Mouse (Mus musculus): ENCODE data around the gene Prcd. TPM values are rescaled to one million over a fixed set of nuclear protein-coding genes. Genes with fewer than 3 reads are reported as not detected.
A peak's percentile ranks its signal among the peaks of the same experiment; 100 is the strongest.

Gene Prcd
- total RNA-seq, 2 experiments from 2014 or later: 0.97 to 1.8 TPM

DNA sequence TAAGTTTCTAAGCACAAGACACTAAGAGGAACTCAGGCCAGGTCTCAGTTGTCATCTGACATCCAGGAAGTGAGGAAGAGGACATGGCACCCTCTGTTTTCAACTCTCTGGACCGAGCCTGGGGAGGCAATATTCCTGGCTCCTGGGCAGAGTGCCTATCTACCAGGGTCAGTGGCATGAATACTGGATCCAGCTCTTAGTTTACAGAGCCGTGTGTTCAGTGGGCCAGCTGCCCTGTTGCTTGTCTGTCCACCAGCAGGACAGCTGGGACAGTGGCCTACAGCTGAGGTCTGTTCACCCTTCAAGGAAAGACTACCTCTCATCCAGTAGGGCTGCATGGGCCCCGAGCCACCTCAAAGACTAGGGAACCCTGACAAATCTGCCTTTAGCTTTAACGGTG lies 27.8 kb downstream of the Prcd start:
- peak in 1 of 2 experiments; percentile 45 for DNase-seq
- intact Hi-C loops (cut with DNase I): no loop called here

DNA sequence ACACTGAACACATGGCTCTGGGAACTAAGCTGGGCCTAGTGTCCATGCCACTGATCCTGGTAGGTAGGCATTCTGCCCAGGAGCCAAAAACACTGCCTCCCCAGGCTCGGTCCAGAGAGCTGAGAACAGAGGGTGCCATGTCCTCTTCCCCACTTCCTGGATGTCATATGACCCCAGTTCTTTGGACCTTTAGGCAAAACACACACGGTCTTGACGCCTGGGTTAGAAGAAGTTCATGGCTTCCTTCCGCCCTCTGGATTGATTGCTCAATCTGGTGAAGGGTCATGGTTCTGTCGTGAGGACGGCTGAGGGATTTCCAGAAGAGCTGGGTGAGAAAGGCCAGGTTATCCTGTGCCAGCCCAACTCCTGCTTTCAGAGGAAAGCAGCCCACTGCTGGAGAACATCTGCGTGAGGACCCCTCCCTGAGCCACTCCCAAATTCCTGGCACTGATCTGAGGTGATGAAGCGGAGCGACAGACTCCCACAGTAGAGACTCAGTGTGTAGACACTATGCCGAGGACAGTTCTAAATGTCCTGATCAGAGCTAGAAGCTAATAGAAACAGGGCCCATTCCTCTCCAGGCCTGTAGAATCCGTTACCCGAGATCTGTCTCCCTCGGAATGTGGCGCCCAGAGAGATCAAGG lies 29.3 kb downstream of the Prcd start:
- intact Hi-C loops (cut with DNase I): no loop called here
- no peak for DNase-seq

DNA sequence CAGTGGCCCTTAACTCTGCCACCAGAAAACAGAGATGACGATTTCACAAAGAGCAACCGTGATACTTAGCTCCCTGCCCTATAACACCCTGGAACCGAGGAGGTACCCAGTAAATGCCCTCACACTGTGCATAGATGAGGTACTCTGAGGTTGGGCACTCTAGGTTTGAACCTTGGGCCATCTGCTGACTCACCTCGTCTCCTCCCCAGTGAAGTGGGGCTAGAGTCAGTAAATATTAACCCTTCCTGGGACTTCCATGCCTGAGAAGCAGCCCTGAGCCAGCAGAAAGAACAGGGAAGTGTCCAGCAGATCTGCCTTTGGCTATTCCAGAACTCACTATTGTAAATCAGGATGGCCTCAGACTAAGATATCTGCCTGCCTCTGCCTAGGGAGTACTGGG lies 30.4 kb downstream of the Prcd start:
- DNase-seq: no peak
- intact Hi-C loops (cut with DNase I): no loop called here

DNA sequence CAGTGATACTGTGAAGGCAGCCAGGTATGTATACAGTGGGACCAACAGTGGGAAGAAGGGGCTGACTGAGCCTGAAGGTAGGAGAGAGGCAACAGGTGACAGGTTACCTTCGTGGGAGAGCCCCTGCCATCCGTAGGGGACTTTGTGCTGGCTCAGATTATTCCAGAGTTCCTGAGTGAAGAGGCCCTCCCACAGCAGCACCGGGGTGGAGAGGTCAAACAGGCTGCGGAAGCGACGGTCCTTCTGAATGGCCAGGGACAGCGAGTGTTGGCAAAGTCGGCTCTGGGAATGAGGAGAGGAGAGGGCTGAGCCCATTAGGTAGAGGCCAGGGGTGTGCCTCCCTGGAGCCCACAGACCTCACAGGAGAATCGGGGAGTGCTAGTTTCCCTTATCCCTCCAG lies 32.4 kb downstream of the Prcd start:
- intact Hi-C loops (cut with DNase I): no loop called here
- no peak for DNase-seq

DNA sequence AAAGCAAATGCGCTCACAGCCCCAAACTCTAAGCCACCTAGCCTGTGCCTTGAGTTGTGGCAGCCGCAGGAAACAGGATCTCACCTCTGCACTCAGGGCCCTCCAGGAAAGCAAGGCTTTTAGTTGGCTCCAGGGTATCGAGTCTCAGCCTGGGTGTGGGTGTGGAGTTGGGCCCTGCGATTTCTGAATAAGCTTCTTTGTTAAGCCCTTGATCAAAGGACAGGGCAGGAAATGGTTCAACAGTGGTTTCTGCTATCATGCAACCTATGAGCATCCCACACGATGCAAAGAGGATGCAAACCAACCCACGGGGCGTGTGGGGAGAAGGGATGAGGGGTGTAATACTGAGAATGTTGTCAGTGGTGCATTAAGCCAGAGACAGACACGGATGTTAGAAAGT lies 34.6 kb downstream of the Prcd start:
- DNase-seq: no peak
- intact Hi-C loops (cut with DNase I): no loop called here

DNA sequence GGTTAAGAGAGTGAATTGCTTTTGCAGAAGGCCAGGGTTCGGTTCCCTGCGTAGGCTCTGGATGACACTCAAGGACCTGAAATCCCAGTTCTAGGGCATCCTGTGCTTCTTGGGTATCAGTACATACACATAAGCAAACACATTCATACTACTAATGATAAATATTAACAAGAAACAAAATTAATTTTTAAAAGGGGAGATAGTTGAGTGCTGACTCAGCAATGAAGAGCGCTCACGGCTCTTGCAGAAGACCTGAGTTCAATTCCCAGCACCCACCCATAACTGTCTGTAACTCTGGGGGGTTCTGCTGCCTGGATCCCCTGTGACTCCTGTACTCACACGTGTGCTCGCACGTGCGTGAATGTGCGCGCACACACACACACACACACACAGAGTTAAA lies 36.3 kb downstream of the Prcd start:
- no peak for DNase-seq
- intact Hi-C loops (cut with DNase I): loop anchor here (5.0 kb wide), 1 partner anchor 118 kb away; no protein-coding TSS in a partner anchor

DNA sequence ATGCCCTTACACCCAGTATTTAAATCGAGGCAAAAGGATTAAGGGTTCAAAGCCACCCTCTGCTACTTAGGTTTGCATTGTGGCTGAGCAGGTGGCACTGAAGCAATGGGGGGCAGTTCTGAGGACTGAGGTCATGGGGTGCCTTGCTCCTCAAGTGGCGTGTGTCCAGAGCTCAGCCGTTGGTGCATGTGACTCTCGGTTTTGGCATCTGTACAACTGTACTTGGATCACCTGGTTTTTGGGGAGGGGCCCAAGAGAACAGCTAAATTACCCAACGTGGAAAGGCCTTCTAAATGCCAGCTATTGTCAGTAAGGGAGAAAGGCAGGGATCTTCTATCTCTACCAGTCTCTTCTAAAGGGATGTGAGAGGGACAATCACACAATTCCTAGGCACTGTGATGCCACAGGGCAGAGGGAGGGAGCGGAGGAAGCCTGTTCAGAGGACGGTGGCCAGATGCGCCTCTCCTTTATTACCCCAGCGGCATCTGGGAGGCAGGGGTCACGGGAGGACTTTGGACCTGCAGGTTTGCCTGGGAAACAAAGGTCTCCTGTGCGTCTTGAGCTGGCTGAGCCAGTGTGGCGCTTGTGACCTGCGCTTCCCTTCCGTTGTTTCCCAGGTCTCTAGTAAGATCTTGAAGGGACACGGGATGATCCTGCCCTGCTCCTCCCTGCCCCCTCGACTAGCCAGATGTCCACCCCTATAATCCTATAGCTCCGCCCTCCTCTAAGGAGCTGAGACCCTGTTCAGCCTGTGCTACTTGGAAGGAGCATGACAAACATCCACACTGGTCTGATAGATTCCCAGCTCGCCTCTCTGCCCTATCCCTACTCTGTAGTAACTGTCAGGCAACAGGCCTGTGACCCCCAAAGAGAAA lies 37.6 kb downstream of the Prcd start:
- no peak for DNase-seq
- intact Hi-C loops (cut with DNase I): loop anchor here (5.0 kb wide), 1 partner anchor 116 kb away; no protein-coding TSS in a partner anchor

DNA sequence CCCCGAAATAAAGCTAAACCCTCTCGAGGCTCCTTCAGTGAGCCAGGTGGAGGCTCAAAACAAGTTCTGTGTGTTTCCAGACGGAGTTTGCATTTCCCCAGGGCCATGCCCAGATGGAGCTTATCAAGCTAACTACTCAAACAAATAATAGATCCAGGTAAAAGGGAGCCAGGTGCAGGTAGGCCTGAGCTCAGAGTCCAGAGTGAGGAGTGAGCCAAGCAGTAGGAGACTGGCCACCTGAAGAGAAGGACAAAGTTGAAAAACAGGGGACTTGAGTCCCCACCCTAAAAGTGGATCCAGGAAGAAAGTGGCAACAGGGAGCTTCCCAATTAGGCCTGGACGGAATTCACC lies 40.5 kb downstream of the Prcd start:
- intact Hi-C loops (cut with DNase I): loop anchor here (2.0 to 5.0 kb wide), 2 partner anchors 51 to 113 kb away; no protein-coding TSS in a partner anchor
- no peak for DNase-seq

DNA sequence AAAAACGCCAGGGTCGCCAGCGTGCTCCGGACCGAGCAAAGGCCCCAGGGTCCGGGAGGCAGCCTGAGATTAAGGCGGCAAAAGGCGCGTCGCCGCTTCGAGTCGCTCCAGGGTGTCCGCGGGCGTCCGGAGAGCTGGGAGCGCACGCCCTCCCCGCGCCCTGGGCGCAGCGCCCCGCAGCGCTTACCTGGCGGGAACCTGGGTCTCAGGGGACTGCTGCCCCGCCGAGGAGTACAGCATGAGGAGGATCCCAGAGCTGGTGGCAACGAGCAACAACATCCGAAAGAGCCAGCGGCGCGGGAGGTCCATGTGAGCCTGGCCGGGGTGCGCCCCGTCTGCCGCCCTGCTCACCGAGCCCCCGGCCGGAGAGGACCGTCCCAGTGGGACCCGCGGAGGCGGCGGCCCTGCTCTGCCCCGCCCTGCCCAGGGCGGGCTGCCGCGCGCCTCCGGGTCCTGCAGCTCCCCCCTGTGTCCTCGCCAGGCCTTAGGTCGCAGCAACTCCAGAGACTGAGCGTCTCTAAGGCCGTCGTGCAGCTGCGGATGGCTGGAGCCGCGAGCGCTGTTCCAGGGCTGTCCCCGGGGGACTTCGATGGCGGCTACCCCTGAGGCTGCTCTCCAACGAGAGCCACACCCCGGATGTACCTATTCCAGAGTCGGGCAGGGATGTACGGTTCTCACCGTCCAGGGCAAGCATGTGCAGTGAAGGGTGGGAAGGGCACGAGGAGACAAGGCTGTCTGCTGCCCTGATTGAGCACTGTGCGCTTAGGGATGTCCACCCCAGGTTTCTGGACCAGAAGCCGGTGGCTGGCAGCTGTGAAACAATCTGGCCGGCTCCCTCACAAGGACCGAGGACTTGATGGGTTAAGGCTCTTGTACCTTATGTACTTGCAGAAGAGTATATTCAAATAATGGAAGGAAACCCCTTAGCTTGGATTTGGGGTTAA lies 41.2 kb downstream of the Prcd start:
- intact Hi-C loops (cut with DNase I): loop anchor here (2.0 to 5.0 kb wide), 3 partner anchors 43 to 113 kb away; no protein-coding TSS in a partner anchor
- peak; percentile 50 to 69 for DNase-seq

DNA sequence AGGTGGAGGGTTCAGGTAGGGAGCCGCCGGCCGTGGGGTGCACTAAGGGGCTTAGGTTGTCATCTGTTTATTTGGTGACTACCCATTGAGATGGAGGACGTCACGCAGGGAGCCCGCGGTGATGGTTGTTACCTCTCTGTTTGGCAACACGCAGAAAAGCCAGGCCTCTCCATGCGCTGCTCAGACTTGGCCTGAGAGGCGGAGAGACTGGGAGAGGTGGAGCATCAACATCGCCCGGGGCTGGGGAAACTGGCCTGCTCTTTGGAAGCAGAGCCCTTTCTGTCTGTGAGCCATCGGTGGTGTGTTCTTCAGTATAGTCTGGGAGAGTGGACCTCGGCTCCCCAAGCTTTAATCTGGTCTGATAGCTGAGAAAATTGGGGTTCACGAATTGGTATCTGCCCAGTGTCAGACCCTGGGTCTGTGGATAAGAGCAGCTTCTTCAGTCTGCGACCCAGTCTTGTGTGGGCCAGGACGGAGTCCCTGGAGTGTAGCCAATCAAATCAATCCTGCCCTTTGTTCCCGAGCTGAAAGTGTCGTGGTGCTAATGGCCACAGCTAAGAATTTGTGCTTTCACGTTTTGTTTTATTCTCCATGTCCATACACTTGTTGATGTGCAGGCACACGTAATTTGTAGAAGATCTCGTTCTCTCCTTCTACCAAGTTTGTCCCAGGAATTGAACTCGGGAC lies 42.0 kb downstream of the Prcd start:
- DNase-seq: peak; percentile 29 to 35
- intact Hi-C loops (cut with DNase I): loop anchor here (2.0 to 5.0 kb wide), 2 partner anchors 42 to 53 kb away; no protein-coding TSS in a partner anchor

DNA sequence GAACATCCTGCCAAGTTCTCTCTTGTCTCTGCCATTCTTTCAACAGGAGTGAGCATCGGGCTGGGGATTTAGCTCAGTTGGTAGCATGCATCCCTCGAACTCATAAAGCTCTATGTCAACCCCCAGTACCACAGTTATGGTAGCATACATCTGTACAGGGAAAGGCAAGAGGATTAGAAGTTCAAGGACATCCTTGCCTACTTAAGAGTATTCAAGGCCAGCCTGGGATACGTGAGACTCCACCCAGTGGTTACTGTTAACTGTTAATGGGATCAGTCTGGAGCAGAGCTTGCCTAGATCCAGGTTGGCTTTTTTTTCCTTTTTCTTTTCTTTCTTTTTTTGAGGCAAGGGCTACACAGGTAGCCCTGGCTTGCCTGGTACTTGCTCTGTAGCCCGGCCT lies 43.1 kb downstream of the Prcd start:
- intact Hi-C loops (cut with DNase I): loop anchor here (5.0 kb wide), 1 partner anchor 41 kb away; no protein-coding TSS in a partner anchor

DNA sequence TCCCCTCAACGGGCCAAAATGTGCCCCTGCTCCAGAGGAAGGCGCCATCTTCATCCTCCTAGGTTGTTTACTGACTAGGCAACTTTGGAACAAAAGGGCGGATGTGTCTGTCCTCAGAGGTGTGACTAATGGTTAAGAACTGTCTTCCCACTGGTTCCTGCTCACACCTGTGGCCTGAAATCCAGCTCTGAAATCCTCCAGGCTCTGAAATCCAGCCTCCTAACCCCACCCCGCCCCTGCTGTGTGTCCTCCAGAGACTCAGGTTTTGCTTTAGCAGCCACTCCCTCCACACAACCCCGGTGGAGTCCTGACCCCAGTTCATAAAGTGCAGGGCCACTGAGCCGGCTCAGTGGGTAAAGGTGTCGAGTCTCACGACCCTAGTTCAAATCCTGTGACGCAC lies 44.2 kb downstream of the Prcd start:
- intact Hi-C loops (cut with DNase I): loop anchor here (5.0 kb wide), 1 partner anchor 40 kb away; no protein-coding TSS in a partner anchor
- no peak for DNase-seq

More for the DNA sequence above, 43.1 kb downstream of the Prcd start:
- DNase-seq: no peak

DNA sequence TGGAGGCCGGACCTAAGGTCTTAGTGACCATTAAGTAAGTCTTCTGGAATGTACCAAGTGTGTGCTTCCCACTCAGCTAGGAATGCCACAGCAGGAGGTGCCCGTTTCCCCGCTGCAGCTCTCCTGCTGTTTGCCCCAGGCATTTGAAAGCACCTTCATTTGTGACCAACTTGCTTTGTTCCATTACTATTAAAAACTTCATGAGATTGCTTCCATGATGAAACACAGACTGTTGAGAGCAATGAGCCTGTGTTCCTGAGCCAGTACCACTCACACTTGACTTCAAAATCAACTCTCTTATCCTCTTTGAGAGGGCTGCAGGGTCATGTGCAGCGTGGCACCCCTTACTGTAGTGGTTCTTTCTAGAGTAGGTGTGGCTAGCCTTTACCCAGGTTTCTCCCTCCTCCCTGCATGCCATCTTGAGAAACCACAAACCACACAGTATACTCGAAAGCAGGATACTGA lies 48.1 kb downstream of the Prcd start:
- no peak for DNase-seq
- intact Hi-C loops (cut with DNase I): no loop called here

DNA sequence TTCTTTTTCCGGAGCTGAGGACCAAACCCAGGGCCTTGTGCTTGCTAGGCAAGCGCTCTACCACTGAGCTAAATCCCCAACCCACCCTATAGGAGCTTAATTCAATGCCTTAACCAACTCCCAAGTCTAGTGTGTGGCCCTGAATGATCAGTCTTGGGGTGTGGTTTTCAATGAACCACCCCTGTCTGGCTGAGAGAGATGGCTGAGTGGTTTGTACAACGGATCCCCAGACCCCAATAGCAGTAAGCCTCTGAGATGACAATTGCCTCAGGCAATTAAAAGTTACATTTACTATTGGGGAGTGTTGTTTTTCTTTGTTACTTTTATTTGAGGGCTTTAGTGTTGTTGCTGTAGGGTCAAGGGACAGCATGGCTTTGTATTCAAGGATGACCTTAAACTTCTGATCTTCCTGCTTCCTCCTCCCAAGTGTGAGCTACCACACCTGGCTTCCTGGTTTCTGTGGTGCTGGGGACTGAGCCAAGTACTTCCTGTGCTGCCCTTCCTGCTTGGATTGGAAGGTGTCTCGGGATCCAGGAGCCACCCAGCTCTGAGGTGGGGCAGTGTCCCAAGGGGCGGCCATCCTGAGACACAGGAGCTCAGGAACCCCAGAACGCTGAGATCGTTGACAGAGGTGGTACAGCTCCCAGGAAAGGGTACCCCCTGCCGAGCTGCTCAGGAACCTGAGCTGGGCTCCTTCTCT lies 51.2 kb downstream of the Prcd start:
- intact Hi-C loops (cut with DNase I): loop anchor here (2.0 kb wide), 1 partner anchor 16 kb away; no protein-coding TSS in a partner anchor

DNA sequence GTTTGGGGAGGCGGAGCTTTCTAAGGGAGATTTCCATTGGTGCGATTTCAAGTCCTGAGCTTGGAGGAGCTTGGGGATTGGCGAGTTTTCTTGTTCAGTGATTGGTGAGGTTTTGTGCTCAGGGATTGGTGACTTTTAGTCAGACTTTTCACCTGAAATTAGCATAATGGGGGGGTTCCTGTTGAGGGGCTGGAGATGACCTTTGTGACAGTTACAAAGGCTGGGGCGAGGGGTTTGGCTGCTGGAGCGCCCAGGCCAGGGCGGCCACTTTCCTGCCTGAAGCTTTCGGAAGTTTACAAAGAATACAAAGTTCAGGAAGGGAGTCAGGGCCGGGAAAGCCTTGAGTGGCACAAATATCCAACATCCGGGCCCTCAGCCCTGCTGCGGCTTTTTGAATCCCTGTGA lies 51.9 kb downstream of the Prcd start:
- no peak for DNase-seq
- intact Hi-C loops (cut with DNase I): loop anchor here (2.0 kb wide), 1 partner anchor 16 kb away; no protein-coding TSS in a partner anchor

More for the DNA sequence above, 51.2 kb downstream of the Prcd start:
- DNase-seq: no peak

DNA sequence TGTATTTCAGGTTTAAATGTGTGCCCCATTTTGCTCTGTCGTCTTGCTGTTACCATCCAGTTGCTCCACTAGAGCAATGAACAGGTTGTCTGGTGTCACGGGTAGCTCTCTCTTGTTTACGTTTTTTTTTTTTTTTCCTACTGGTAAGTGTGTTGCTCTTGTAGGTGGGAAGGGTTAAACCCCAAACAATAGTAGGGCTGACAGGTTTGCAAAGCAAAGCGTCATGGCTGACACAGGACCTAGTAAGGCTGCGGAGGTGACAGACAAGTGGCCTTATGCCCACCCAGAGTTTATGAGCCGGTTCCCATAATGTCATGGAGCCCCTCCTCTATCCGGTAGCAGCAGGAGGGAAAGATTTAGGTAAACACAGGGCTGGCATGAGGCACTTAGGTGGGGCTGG lies 53.0 kb downstream of the Prcd start:
- DNase-seq: no peak
- intact Hi-C loops (cut with DNase I): no loop called here

DNA sequence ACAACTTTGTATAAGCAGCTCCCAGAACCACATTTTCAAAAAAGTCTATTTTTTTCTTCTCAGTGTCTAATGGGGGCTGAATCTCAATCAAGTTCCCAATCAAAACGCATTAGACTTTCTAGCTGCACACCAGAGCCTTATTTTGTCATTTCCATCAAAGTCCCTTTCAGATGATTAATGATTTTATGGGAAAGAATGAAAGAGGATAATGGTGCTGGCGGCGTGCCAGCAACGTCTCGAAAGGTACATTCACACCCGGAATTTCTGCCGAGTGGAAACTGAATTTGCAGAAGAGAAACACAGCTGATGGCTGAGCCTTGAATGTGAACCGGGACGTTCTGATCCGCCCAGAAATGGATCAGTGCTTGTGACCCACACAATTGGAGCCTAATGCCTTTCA lies 56.8 kb downstream of the Prcd start:
- intact Hi-C loops (cut with DNase I): no loop called here
- no peak for DNase-seq

DNA sequence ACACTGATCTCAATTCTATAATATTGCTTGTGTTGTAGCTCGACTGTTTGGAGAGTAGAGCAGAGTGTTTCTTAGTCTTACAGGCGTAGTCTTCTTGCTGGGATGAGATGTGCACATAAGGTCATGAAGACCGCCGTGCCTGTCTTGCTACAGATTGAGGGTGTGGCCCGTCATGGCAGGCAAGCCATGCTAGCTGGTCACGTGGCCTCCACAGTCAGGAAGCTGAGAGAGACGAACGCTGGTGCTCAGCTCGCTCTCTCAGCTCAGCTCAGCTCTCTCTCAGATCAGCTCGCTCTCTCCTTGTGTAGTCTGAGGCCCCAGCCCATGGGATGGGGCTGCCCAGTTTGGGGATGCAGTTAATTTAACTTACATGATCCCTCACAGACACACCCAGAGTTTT lies 57.5 kb downstream of the Prcd start:
- intact Hi-C loops (cut with DNase I): no loop called here
- no peak for DNase-seq

DNA sequence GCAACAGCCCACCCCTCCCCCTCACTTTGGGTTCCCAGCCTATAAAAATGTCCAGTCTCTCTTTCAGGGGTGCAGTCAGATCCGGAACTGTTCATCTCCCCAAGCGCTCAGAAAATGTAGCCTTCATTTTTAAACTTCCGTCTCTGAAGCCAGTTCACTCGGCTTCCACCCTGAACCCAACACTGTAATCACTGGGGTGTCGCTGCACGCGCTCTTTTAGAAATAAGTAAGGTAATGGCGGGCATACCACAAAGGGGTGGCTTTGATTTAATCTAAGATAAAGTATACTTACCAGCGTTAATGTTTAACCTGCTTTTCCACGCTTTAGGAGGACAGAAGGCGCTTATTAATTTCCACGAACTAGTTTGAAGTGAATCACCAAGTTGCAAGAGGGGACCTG lies 60.7 kb downstream of the Prcd start:
- DNase-seq: no peak
- intact Hi-C loops (cut with DNase I): no loop called here

Measured in heart, postnatal 36 days (tissue).